Mouse (Mus musculus) gastrocnemius, postnatal 14 days (tissue): ENCODE results near the gene Gm45233. TPM values are rescaled to one million over a fixed set of nuclear protein-coding genes. Genes with fewer than 3 reads are reported as not detected.
A peak's percentile ranks its signal among the peaks of the same experiment; 100 is the strongest.

Experiments used
- DNase-seq: peaks from one replicate; pipeline ENCODE4 v3.0.0; 2021; ENCODE audit warnings: mixed read lengths
- intact Hi-C: fragments of 180-260 bp; cut with DNase I; formaldehyde crosslinking; loops from one replicate; pipeline ENCODE4 v1.15.1; 2025; ENCODE audit warnings: low total_unique reads
- total RNA-seq, 2 experiments: library from RNA; stranded (reverse); gene quantifications; 2 replicates each; pipeline ENCODE4 v1.2.3; 2021

The Gm45233 gene
- total RNA-seq, 2 experiments from 2014 or later, result 0.80 TPM; not detected in 1

DNA sequence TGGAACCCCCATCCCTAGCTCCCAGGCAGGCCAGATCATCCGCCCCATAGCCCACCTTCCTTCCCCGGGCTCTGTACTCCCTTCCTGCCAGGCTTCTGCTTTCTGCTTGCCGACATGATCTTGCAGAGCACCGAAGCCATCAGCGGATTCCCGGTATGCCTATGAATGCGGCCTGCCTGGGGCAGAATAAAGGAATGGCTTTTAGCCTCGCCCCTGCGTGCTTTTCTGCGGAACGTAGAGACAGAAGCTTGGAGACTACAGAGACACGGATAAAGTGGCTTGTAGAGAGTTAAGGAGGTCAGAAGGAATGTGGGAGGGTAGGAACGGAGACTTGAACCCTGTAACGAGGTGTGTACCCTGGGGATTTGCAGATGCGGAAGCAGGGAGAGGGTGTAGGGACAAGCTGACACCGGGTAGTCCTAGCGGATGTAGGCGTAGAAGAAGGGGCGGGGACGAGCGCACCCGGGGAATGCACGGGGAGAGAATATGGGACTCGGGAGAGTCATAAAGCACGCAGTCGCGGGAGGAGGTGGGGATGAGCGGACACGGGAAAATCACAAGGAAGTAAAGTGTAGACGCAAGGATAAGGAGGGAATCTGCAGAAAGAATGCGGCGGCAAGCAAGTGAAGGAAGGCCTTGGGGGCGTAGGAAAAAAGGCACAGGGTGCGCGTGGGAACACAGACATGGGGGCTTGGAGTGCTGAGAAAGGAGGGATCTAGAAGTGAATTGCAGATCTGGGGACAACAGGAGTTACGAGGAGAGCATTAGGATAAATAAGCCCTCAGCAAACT is 607 bp upstream of the Gm45233 start:
- intact Hi-C loops, result no loop called here
- peak; percentile 80 for DNase-seq

DNA sequence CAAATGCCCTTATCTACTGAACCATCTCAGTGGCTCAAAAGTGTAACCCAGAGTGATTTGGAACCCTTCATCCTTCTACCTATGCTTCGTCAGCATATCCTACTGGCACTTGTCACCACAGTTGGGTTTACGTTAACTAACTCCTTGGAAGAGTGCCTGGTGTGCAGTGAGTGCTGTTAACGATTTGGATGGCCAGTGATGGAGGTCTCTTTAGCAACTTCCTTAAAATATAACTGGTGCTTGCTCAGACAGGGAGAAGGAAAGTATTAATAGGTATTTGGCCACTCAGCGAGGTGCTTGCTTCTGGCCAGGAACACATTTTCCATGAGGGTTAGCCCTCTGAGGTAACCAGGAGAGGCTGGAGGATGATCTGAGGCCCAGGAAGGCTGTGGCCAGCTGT is 3.9 kb downstream of the Gm45233 start:
- no peak for DNase-seq
- intact Hi-C loops, result no loop called here

DNA sequence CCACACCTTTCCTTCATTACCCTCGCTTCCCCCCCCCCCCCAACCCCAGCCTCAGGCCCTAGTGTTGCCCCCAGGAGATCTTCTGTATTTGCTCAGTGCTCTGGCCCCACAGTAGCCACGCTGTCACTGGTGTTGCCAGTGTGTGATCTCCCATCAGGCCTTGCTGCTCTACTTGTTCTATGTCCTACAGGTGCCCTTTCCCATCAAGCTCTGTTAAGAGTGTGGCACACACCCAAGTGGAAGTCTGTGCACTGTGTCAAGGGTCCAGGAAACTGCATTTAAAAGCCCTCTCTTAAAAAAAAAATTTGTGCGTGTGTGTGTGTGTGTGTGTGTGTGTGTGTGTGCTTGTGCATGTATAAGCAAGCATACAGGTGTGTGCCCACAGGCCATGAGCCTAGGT is 4.3 kb downstream of the Gm45233 start:
- intact Hi-C loops, result no loop called here
- DNase-seq, result no peak

DNA sequence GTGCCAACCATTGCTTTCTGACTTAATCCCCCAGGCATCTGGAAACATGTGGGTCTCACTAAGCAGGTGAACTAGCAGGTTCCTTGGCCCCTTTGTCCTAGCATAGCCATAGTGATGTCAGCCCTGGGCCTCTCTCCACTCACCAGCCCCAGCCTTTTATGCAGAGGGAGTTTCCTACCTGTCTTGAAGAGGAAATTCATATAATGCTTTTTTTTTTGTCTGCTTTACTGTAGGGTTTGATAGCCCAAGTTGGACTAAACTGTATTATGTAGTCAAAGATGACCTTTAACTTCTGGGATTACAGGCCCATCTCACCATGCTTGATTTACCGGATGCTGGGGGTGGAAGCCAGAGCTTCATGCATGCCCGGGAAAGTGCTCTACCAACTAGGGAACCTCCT is 5.9 kb downstream of the Gm45233 start:
- DNase-seq, result no peak
- intact Hi-C loops, result no loop called here

DNA sequence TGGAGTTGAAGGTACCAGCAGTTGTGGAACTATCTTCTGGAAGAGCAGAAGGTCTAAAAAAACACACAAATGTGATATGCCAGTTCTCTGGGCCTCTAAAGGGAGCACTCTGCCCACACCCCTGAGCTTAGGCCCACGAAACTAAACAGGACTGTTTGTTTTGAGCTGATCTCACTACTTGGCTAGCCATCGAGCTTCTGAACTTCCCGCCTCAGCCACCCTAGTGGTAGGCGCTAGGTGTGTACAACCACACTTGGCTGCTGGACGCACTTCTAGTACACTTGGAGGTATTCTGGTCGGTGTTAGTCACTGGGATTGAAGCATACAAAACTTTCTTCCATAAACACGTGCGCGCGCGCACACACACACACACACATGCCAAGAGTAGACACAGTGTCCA is 7.8 kb downstream of the Gm45233 start:
- DNase-seq, result no peak
- intact Hi-C loops, result no loop called here

DNA sequence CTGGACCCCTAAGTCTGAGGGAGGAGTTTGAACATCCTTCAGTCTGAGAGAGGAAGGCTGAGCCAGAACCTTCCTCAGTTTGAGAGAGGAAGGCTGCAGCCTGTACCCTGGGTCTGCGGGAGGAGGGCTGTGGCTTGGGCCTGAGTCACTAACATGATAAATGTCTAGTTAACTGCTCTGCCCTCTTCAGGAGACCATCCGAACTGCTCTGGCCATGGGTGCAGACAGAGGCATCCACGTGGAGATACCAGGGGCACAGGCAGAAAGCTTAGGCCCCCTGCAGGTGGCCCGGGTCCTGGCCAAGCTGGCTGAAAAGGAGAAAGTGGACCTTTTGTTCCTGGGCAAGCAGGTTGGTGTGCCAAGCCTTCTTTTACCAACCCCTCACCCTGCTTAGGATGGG is 8.7 kb downstream of the Gm45233 start:
- intact Hi-C loops, result no loop called here
- DNase-seq, result no peak

DNA sequence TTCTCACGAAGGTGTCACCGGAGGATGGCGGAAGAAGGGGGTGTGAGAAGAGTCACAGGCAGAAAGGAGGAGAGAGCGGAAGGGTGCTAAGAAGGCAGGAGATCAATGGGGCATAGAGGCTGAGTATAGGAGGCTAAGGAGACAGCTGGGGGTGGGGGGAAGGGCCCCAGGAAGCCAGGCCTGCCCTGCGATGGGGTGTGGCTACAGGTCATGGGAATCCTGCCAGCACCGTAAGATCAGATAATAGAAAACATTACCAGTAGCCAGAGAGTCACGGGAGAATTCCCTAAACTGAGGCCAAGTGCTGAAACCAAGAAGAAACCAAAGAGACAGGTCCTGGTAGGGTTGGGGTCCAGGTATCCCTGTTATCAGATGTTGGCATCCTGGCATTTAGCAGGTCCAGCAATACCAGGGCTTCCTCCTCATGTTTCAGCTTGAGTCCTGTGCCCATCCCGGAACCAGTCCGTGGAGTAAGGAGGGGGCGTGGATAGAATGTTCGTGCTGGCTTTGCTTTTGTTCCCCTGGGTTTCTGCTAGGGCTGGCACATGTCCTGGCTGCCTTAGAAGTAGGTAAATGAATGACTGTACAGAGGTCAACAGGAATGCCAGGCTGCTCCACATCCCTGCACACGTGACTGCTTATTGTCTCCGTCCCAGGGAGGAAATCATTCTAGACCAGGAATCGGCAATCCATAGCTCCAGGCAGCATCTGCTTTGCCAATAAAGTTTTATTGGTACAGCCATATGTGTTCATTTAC is 9.8 kb downstream of the Gm45233 start:
- intact Hi-C loops, result no loop called here
- no peak for DNase-seq

DNA sequence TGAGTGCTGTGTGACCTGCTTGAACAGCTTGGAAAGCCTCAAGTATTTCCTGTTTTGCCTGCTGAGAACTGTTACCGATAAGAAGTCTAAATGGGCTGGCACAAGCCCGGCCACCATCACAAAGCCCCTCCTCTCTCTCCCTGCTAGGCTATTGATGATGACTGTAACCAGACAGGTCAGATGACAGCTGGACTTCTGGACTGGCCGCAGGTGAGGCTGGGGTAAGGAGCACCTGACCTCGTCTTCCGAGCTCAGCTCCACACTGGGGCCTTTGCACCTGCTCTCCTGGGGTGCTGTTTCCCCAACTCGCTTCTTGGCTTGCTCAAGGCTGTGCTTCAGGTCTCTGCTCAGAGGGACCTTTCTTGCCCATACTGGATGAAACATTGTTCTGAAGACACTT is 10.4 kb downstream of the Gm45233 start:
- no peak for DNase-seq
- intact Hi-C loops, result no loop called here

DNA sequence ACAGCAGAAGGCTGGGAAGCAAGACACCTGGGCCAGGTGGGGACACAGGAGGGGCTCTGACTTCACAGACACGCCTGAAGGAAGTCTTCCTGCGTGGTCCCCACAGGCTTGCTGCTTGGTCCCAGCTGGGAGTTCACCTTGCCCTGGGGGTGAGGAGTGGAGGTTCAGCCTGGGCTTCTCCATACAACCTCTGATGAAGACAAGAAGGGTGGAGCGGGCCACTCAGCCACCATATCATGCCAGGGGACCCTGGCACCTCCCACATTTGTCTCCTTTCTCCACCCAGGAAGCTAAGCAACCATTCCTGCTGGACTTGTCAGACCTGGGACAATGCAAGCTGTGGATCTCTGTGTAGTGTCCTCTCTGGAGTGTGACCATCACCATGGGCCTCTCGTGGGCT is 18.9 kb downstream of the Gm45233 start, which contains the start of gene Vsig10l:
TSS of gene Vsig10l (plus strand) at position 301 of the 400 bp plus-strand sequence.
- DNase-seq, result no peak
- intact Hi-C loops, result loop anchor here (5.0 kb wide), 1 partner anchor 36 kb away; the partner anchor contains the start of gene Lim2

DNA sequence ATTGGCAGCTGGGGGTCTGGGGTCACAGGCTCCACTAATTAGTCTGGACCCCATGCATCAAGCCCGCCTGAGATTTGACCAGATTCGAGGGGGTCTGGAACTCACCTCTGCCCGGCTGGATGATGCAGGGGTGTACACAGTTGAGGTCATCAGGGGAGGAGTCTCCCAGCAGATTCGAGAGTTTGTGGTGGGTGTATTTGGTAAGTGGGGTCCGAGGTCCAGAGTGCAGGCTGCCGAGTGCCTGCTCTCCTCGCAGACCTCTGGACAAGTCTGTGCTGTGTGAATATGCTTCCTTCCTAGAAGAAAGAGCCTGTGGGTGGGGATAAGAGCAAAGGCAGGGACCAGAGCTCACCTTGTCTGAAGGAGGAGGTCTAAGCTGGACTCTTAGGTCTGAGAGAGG is 20.0 kb downstream of the Gm45233 start:
- intact Hi-C loops, result loop anchor here (5.0 kb wide), 1 partner anchor 37 kb away; the partner anchor contains the start of gene Lim2
- no peak for DNase-seq

DNA sequence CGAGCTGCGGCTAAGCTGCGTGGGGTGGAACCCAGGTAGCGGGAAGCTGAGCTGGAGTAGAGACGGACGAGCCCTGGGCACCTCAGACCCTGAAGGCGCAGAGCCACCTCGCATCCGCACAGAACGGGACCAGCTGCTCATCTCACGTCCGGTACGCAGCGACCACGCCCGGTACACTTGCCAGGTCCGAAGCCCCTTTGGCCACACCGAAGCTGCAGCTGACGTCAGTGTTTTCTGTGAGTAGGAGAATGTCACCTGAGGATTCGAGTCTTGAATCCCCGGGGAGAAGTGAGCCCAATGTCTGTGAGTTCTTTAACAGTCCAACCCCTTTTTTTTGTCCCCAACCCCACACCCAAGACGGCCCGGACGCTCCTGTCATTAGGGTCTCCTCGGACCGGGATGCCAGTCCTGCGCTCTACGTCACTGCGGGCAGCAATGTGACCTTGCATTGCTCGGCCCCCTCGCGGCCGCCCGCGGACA is 21.0 kb downstream of the Gm45233 start:
- intact Hi-C loops, result loop anchor here (5.0 kb wide), 1 partner anchor 38 kb away; the partner anchor contains the start of gene Lim2
- no peak for DNase-seq

DNA sequence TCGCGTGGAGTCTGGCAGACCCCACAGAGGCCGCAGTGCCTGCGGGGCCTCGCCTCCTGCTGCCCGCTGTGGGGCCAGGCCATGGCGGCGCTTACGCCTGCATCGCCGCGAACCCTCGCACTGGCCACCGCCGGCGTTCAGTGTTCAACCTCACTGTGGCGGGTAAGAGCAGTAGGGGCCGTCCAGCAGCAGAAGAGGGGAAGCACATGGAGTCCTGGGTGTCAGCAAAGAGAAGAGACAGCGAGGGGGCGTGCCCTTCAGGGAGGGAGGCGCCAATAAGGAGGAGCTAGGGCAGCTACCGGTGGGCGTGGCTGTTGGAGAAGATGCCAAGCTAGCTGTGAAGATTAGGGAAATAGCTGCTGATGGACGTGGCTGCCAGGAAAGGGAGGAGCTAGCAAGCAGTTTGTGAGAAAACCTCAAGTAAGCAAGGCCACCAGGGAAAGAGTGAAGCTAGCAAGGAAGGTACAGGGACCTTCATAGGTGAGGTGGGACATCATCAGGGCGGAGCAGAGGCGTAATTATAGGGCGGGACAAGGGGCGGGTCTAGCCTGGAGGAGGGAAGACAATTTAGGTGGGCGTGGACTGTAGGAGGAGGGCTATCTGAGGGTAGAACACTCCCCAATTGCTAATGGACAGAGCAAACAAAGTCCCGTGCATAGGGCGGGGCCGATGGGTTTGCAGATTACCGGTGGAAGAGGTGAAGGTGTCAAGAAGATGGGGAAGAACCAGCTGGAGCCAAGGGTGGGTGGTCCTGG is 21.6 kb downstream of the Gm45233 start:
- peak; percentile 88 for DNase-seq
- intact Hi-C loops, result no loop called here

DNA sequence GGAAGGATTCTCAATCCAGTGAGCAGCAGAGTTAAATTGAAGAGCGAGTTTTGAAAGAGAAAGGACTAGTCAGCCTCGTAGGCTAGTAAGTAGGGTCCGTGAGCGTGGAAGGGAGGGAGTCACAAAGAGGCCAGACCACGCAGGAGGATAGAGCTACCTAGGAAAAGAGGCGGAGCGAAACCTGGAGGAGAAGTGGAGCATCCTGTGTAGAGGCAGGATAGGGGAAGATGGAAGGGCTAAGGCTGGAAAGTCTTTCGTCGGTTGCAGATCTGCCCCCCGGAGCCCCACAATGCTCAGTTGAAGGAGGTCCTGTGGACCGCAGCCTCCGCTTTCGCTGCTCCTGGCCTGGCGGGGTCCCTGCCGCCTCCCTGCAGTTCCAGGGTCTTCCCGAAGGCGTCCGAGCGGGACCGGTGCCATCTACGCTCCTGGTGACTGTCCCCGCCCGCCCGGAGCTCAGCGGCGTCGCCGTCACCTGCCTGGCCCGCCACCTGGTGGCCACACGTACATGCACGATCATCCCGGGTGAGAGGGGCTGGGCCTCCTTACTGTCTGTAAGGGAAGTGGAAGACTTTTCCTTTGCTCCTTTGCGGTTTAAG is 22.3 kb downstream of the Gm45233 start:
- peak; percentile 88 for DNase-seq
- intact Hi-C loops, result no loop called here

DNA sequence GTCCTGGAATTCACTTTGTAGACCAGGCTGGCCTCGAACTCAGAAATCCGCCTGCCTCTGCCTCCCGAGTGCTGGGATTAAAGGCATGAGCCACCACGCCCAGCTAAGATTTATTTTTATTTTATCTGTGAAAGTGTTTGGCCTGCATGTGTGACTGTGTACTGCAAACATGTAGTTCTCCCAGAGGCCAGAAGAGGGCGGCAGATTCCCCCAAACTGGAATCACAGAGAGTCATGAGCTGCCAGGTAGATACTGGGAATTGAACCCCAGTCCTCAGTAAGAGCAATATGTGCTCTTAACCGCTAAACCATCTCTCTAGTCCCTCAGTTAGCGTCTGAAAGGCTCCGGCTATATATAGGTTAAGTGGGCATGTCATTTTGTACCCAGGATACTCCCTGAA is 26.4 kb downstream of the Gm45233 start:
- intact Hi-C loops, result no loop called here
- no peak for DNase-seq

DNA sequence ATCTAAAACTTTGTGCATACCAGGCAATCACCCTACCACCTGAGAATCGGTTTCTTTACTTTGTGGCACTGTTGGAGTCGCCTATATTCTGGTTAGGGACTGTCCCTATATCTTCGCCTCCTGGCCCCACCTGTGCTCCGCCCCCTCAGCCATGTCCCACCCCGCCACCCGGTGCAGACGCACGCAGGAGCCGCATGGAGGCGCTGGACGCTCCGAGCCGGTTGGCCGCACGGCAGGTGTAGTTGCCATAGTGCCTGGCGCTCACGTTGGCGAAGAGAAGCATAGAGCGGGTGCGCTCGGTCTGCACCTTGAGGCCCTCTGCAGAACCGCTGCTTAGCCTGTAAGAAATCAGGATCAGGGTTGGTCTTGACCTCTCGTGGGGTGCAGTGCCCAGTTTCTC is 31.8 kb downstream of the Gm45233 start:
- DNase-seq, result no peak
- intact Hi-C loops, result no loop called here

DNA sequence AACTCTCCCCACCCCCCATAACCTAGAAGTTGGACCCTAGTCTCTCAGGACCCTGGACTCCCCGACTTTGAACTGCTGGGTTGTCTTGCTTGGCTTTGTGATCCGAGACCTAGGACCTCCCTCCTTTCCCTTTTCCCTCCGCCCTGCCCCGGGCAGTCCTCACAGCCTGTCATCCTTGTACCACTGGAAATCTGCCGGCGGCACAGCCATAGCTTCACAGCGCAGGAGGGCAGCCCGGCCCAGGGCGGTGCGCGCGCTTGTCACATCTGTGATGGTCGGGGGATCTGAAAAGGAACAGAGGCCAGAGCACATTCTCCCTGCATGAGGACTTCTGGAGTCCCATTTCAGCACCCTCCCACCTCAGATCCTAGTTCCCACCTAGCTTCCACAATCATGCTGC is 32.4 kb downstream of the Gm45233 start:
- intact Hi-C loops, result no loop called here
- no peak for DNase-seq

DNA sequence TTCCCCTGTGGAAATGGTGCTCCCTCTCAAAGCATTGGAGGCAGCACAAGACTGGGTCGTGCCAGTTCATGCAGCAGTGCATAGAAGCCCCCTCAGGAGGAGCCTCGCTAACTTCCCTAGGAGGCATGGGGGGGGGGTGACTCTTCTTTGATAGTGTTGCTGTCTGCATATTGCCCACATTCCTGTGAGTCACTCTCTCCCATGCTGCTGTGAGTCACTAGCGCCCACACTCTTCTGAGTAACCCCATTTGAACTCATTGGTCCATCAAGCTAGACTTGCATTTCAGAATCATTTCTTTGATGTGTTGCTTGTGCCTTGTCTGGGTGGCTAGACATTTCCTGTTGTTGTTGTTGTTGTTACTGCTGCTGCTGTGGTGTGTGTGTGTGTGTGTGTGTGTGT is 37.3 kb downstream of the Gm45233 start:
- DNase-seq, result no peak
- intact Hi-C loops, result no loop called here

DNA sequence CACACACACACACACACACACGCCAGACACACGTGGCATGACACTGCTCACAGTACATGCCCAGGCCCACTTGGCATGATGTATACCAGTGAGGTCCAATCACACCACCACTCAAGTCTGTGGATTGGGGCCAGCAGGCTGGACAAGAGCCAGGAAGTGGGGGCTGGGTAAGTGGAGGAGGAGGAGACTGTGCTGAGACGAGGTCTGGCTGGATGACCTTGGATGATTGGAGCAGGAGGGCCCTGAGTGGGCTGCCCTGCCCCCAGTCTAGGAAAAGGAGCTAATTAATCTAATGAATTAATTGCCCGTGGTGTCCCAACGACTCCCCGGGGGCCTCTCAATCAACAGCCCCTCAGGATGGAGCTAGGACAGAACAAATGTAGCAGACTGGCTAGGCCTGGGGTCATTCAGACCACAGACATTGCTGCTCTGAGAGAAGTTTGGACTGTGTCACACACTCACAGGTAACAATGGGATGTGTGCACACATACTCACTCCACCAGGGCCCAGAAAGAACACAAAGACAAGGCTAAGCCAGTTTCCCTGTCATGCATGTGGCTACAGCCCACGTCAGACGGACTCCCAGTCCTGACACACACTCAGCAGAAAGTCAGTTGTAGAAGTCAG is 38.3 kb downstream of the Gm45233 start:
- no peak for DNase-seq
- intact Hi-C loops, result no loop called here

DNA sequence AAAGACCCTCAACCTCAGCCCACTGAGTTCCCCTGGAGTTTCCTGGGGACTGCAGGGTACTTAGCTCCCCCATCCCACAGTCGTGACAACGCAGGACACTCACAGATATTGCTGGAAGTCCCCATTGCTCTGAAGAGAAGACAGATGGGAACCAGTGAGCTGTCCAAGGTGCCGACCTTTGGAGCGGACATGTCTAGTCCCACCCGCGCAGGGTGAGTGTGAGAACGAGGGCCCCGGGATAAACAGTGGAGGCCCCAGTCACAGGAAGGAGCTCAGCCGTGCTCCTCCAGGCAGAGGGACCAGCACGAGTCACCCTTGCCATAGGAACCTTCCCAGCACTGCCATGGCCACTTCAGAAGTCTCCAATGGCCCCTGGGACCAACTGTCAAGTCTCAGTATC is 39.3 kb downstream of the Gm45233 start:
- no peak for DNase-seq
- intact Hi-C loops, result no loop called here
